Mouse (Mus musculus): ENCODE measurements at regions not wholly inside any gene's neighbourhood (a gene's known extent, or its start where the extent isn't known, plus 50 kb on each side); places are given as distances from the start of the nearest gene placed in this dataset.
"Not testable (repeated sequence)": the region's sequence is repeated elsewhere in the genome, so short reads cannot be mapped to it uniquely, and the experiment has no call there.

DNA sequence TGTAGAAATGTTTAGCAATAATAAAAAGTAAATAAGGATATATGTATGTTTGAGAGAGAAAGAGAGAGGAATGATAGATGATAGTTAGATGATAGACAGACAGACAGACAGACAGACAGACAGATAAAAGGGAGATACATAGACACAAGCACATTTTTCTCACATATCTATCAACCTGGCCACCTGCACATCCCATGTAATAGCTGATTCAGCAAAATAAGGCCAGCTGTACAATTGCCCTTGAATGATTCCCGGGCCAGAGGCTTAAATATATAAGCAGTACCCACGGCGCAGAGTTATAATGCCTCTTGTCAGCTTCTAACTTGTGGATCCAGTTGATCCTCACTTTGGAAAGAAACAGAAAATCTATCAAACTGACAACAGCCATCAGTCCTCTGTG, 178.5 kb downstream of the Tmem114 start:
- DNase-seq, result no peak

DNA sequence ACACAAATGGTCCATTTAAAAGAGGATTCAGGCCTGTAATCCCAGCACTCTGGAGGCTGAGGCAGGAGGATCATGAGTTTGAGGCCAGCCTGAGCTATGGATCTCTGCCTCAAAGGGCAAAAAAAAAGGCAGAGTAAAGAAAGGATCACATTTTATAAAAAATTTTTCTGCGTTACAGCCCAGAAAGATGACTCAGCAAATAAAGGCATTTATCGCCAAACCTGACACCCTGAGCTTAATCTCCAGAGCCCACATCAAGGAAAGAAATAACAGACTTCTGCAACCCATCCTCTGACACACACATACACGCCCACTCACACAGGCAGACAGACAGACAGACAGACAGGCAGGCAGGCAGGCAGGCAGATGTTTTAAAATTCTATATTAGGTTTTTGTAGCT, 179.3 kb downstream of the Tmem114 start:
- DNase-seq, result no peak

GRCm38 (mm10) chr16:8234351-8234750, 190.6 kb downstream of the Tmem114 start:
- DNase-seq, result no peak

- DNase-seq, result no peak
These were observed 192.9 kb downstream of the Tmem114 start for GRCm38 (mm10) chr16:8232079-8232478.

DNA sequence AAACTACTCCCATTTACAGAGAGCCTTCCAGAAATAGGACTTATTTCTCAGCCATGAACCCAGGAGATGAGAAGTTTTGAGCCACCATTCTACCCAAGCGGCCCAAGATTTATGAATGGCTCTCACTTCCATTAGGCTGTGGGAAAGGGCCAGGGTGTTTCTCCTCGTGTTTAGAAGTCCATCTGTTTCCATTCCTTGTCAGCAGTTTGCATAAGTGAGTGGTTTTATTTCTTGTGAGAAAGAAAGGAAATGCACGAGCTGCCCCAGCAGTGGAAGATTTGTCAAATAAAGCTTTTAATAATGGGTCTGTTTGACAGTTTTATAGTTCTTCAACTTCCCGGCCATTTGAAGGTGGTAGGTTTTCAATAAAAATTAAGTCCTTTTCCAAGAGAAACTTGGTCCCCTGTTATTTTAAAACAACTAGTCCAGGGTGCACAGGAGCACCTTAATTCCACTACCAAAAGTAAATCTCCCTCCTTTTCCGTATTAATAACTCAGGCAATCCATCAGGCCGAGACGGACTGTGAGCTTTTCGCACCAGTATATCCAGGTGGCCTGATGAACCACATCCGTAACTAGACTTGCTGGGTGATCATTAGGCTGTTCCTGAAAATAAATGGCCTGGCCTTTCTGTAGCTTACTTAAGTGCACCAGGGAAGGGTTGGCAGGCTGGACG, 201.2 kb downstream of the Tmem114 start:
- DNase-seq, result no peak

DNA sequence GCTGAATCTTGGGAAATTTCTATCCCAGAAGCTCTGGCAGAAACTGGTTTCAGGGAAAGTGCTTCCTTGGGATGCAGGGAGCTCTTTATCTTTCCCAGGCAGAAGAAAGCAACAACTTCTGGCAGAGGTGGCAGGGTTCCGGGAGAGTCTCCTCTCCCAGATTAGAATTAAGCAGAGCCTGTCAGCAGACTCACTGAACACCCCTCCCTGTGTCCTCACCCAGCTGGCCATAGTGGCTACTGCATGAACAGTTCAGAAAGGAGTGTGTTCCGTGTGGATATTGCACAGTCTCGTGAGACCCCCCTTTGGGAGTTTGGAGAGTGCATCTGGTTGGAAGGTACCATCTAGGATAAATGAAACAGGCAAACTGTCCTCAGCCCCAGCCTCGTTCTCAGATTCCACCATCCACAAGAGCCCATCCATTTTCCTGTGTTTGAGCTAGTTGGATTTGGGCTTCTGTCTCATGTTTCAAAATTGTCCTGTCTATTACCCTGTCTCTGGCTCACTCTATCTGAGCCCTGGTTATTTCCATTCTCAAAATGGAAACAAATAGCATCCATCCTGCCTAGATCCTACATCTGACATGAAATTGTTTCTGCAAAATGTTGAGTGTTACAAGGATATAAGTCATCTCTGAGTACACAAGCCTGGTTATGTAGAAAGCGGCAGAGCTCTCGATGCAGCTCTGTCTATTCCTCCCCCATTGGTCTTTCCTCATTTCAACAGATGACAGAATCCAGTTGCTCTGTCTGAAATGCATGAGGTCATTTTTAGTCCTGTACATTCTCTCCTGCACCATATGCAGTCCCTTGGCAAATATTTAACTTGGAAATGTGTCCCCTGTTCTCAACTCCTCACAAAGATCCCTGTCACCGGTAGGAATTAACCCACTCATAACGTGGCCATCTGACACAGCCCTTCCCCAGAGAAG, 216.4 kb downstream of the Tmem114 start:
- peak; percentile 3 to 12 for DNase-seq

- DNase-seq, result no peak
These were observed 219.9 kb downstream of the Tmem114 start for GRCm38 (mm10) chr16:8205014-8205413.

GRCm38 (mm10) chr16:8201306-8201705, 223.6 kb downstream of the Tmem114 start:
- DNase-seq, result no peak

DNA sequence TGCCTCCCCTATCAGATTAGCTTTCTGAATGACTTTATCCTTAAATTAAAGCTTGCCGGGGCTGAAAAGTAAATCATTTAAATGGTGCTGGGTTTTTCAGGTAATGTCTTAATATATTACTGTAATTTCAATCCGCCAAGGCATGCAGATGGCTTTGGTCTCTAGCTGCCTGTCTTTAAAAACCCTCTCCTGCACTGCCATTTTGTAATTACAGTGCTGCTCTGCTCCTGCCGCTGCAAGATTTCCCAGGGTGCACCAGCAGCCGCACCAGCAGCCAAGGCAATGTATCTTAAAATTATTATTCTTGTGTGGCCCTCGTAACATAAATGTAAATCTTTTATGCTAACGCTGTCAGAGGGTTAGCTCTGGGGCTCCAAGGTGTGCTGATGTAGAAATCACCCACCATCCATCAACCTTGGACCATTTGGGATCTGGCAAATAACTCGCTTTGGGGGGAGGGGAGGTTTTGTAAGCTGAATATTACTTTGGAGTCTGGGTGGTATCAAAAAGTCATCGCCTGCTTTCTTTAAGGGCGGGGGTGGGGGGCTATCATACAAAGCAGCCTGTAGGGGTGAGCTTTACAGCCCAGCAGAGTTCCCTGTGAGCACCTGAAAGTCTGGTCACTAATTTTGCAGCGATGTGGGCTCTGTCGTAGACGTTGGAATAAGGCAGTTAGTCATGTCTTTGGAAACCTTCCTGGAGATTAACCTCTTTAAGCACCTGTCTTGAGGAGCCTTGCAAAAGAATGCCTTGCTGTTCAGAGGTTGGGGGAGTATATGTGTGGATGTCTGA, 226.0 kb downstream of the Tmem114 start:
- DNase-seq, result no peak

- DNase-seq, result no peak
These were observed 235.3 kb downstream of the Tmem114 start for GRCm38 (mm10) chr16:8189472-8190240.

DNA sequence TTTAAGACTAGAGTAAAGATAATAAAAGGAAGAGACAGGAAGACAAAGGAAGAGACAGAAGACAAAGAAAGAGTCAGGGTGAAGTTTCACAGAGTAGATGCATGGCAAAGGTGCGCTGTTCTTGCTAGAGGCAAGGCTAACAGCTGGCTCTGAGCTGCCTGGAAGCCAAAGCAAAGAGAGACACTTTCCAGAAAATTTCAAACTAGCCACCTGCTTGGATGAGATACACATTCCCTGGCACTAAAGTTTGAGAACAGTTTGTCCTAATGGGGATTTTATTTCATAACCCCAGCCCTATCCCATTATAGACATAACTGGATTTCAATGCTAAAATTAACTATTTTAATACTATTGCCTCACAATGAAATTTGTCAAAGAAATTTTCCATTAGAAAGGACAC, 235.9 kb downstream of the Tmem114 start:
- DNase-seq, result no peak

- DNase-seq, result peak; percentile 28 to 41
These were observed 236.4 kb downstream of the Tmem114 start for GRCm38 (mm10) chr16:8188505-8188904.

- DNase-seq, result no peak
These were observed 240.2 kb downstream of the Tmem114 start for GRCm38 (mm10) chr16:8184781-8185180.

- DNase-seq, result peak; percentile 92 to 94
These were observed 246.0 kb downstream of the Tmem114 start for GRCm38 (mm10) chr16:8178946-8179345.

- DNase-seq, result not testable (repeated sequence)
These were observed 247.7 kb downstream of the Tmem114 start for GRCm38 (mm10) chr16:8177226-8177625.

- no peak for DNase-seq
These were observed 248.8 kb downstream of the Tmem114 start for GRCm38 (mm10) chr16:8176126-8176525.

Data from cerebellum, postnatal 10 days (tissue).